Mouse (Mus musculus): ENCODE measurements around the gene Tgm2. TPM values are rescaled to one million over a fixed set of nuclear protein-coding genes. Genes with fewer than 3 reads are reported as not detected.

The Tgm2 gene
- polyA plus RNA-seq, 1 experiment from 2014 or later = 39.7 TPM

DNA sequence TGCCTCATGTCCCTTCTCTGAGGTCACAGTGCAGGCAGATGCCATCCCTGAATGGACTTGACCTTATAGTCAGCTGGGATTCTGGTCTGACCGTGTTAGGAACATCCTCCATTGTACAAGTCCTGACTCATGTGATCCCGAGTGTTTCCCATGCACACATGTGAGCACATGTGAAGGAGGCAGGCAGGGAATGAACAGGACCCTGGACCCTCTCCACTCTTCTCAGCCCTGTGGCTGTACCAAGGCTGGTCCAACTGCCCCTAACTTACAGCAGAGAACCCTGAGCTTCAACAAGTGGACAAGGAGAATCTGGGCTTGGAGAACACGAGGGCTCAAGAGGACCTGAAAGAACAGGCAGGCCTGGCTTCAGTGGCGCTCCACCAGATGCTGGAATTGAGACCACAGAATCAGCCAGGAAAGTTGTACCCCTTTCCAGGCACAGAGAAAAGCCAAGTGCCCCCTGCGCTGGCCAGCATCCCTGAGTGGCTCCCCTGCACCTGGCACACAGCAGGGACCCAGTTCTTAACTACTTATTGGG, 639 bp downstream of the Tgm2 start:
- ATAC-seq (replicated peaks; ENCODE audit: low FRiP score) = no peak; the same call in 1 of the 2 replicates

DNA sequence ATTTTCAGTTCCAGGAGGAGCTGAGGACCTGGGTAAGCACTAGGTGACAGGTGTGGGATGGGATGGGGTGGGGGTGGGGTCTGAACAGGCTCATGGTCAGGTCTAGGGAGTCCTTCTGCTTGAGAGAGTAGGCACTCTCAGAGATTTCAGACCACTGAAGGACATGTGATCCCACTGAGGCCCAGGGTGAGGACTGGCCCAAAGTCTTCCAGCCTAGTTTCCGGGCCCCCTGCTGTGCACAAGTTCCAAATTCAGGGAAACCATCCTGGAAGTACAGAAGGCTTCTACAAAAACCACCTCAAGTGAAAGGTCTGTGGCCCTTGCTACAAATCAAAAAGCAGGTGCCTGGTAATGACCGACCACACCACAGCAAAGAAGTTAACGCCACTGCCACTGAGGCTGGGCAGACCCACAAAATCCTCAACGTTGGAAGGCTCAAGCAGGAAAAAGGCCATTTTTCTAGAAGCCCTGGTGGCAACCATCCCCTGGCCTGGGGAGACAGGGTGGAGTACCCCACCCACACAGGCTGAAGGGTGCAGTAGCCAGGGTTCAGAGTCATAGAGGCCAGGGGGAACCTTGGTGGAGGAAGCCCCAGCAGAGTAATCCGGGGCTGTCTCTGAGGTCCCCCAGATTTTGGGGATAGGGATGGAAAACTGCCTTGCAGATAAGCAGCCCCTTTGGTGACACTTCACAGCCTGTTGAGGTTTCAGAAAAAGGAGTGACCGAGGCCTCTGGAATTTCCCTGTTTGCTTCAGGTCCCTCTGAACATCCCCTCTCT, 1.3 kb downstream of the Tgm2 start:
- peak overlapping the region; percentile 55 for H3K4me3 ChIP-seq (replicated peaks)

More for the DNA sequence above, 639 bp downstream of the Tgm2 start:
- no peak overlapping the region for H3K27ac ChIP-seq
- no peaks in the 10 kb centered on the region for H3K36me3 ChIP-seq
- peak overlapping the region; percentile 55 for H3K4me3 ChIP-seq (replicated peaks)
- 0 out of 2 replicates have a peak, but pooled peaks cover 4% of the 10 kb centered on the region for H3K27me3 ChIP-seq
- H3K4me1 ChIP-seq = peaks cover 53% of the 10 kb centered on the region
- no peaks in the 10 kb centered on the region for H3K9me3 ChIP-seq (replicated peaks)
- H3K9ac ChIP-seq = peak overlapping the region; percentile 60
- 73% methylated on average over 5 of the region's 5 CpGs for whole genome bisulfite sequencing
- peak overlapping the region; percentile 86 for H3K4me2 ChIP-seq

DNA sequence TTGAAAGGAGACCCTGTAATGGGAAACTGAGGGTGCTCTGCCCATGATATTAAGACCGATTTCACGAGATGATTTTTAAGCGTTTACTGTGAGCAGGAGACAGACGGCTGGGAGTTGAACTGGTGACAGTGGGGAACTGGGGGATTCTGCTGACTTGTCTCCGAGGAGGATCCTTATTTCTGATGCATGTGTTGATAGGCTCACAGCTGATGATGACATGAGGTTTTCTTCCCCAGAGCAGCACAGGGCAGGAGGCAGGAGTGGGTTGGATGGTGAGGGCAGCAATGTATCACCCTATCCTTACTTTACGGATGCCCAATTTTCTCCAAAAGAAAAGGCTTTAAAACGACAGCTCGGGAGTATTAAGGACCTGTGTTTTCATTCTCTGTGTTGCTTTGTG, 2.0 kb downstream of the Tgm2 start:
- WGBS = 54% methylated on average over 8 of the region's 8 CpGs
- peak overlapping the region; percentile 86 for H3K4me2 ChIP-seq
- no peak overlapping the region for H3K4me3 ChIP-seq (replicated peaks)
- ATAC-seq (replicated peaks; ENCODE audit: low FRiP score) = no peak
- H3K9ac ChIP-seq = no peak overlapping the region
- 0 out of 2 replicates have a peak, but pooled peaks cover 4% of the 10 kb centered on the region for H3K27me3 ChIP-seq
- peaks cover 64% of the 10 kb centered on the region for H3K4me1 ChIP-seq
- H3K9me3 ChIP-seq (replicated peaks) = no peaks in the 10 kb centered on the region
- H3K27ac ChIP-seq = 0 out of 2 replicates have a peak overlapping the region, but pooled peaks have one; percentile 3
- no peaks in the 10 kb centered on the region for H3K36me3 ChIP-seq

More for the DNA sequence above, 1.3 kb downstream of the Tgm2 start:
- ATAC-seq (replicated peaks; ENCODE audit: low FRiP score) = no peak
- H3K27me3 ChIP-seq = 0 out of 2 replicates have a peak, but pooled peaks cover 4% of the 10 kb centered on the region
- peak overlapping the region; percentile 86 for H3K4me2 ChIP-seq
- no peak overlapping the region for H3K9ac ChIP-seq
- H3K27ac ChIP-seq = no peak overlapping the region
- no peaks in the 10 kb centered on the region for H3K9me3 ChIP-seq (replicated peaks)
- 85% methylated on average over 6 of the region's 6 CpGs for WGBS
- peaks cover 57% of the 10 kb centered on the region for H3K4me1 ChIP-seq
- H3K36me3 ChIP-seq = no peaks in the 10 kb centered on the region

DNA sequence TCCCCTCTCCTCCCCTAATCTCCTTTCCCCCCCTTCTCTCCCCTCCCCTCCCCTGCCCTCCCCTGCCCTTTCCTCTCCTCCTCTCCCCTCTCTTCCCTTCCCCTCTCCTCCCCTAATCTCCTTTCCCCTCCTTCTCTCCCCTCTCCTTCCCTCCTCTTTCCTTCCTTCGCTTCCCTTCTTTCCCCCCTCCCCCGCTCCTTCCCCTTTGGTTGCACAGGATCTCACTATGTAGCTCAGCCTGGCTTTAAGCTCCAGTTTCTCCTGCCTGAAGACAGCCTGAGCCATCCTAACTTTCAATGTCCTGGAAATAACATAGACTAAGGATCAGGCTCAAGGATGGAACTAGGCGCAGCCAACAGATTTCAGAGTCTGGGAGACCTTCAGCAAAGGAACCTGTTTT, 2.4 kb downstream of the Tgm2 start:
- ATAC-seq (replicated peaks; ENCODE audit: low FRiP score) = no peak
- 63% methylated on average over 3 of the region's 3 CpGs for WGBS
- H3K9me3 ChIP-seq (replicated peaks) = no peaks in the 10 kb centered on the region
- 0 out of 2 replicates have a peak, but pooled peaks cover 4% of the 10 kb centered on the region for H3K27me3 ChIP-seq
- H3K36me3 ChIP-seq = no peaks in the 10 kb centered on the region
- H3K27ac ChIP-seq = 0 out of 2 replicates have a peak overlapping the region, but pooled peaks have one; percentile 3
- peak overlapping the region; percentile 86; the same call in 1 of the 2 replicates for H3K4me2 ChIP-seq
- no peak overlapping the region for H3K4me3 ChIP-seq (replicated peaks)
- no peak overlapping the region for H3K9ac ChIP-seq
- H3K4me1 ChIP-seq = peaks cover 67% of the 10 kb centered on the region

DNA sequence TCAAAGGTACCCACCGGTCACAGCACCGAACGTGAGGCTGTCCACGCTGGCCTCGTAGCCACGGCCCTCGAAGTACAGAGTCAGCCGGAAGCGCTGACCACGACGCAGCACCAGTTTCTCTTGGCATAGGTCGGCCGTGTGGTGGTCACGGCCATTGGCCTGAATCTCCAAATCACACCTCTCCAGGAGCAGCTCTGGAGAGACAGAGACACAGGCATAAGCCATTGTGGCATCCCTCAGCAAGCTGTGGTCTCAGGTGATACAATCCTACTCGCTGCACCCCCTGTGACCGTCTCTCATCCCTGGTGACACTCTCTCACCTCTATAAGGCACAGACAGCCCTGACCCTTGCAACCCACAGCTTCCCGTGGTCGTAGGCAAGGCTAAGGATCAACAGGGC, 3.3 kb downstream of the Tgm2 start:
- ATAC-seq (replicated peaks; ENCODE audit: low FRiP score) = no peak
- H3K9me3 ChIP-seq (replicated peaks) = no peaks in the 10 kb centered on the region
- H3K4me1 ChIP-seq = peaks cover 67% of the 10 kb centered on the region
- 0 out of 2 replicates have a peak, but pooled peaks cover 4% of the 10 kb centered on the region for H3K27me3 ChIP-seq
- peak overlapping the region; percentile 18; the same call in 1 of the 2 replicates for H3K4me2 ChIP-seq
- H3K9ac ChIP-seq = no peak overlapping the region
- WGBS = 70% methylated on average over 18 of the region's 18 CpGs
- H3K27ac ChIP-seq = 0 out of 2 replicates have a peak overlapping the region, but pooled peaks have one; percentile 29
- H3K4me3 ChIP-seq (replicated peaks) = no peak overlapping the region
- no peaks in the 10 kb centered on the region for H3K36me3 ChIP-seq

DNA sequence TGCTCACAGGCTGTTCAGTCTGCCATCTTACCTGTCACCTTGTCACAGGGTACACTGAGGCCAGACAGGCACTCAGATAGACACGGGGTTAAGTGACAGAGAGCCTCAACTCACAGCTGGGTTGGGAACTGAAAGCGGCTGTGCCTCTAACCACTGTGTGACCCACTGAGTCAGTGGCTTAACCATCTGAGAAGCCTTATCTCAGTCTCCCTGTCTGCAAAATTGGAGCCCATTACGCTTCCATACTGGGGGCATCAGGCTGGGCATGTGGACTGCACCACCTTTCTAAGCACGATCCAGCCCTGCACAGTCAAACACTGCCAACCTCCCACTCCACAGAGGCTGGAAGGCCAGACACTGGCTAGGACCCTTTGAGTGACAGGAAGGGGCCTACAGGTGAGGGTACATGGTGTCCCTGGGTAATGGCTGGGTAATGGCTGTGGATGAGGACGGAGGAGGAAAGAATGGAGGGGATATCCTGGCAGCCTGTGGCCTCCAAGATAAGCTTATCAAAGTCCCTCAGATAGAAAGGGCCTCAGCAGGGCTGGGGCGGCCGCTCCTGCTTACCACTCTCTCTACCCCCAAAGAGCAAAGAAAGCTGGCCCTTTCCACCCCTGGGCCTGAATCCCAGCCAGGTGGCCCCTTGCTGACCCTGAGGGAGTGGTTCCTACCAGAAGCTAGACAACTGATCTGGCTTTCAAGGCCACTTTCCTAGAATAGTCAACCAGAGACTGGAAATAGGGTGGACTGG, 4.4 kb downstream of the Tgm2 start:
- H3K27ac ChIP-seq = 0 out of 2 replicates have a peak overlapping the region, but pooled peaks have one; percentile 9

DNA sequence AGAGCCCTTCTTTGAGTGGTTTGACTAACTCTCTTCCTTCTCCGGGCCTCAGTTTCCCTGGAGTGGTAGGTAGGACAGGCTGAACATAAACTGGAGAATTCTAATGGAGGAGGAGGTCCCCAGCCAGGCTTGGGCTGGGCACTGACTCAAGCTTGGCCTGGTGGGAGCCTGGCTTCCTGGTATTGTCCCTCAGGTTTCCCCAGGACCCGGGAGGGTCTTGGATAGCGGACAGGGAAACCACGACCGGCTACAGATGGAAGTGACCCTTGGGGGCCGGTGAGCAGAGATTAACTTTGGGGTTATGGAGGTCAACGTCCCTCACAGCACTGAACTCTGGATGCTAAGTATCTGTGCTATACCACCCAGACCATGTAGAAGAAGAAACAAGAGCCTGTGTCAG, 5.0 kb downstream of the Tgm2 start:
- H3K27ac ChIP-seq = 0 out of 2 replicates have a peak overlapping the region, but pooled peaks have one; percentile 9
- no peak overlapping the region for H3K9ac ChIP-seq
- peaks cover 73% of the 10 kb centered on the region for H3K4me1 ChIP-seq

More for the DNA sequence above, 4.4 kb downstream of the Tgm2 start:
- Histone ChIP-seq H3K4me2 (no peak overlapping the region), H3K36me3 (no peaks in the 10 kb centered on the region), H3K4me1 (peaks cover 72% of the 10 kb centered on the region), H3K27me3 (0 out of 2 replicates have a peak, but pooled peaks cover 4% of the 10 kb centered on the region), H3K9me3 (replicated peaks) (no peaks in the 10 kb centered on the region), H3K4me3 (replicated peaks) (no peak overlapping the region), H3K9ac (no peak overlapping the region)
- peak; percentile 26; the same call in 1 of the 2 replicates for ATAC-seq (replicated peaks; ENCODE audit: low FRiP score)
- WGBS = 78% methylated on average over 7 of the region's 7 CpGs

DNA sequence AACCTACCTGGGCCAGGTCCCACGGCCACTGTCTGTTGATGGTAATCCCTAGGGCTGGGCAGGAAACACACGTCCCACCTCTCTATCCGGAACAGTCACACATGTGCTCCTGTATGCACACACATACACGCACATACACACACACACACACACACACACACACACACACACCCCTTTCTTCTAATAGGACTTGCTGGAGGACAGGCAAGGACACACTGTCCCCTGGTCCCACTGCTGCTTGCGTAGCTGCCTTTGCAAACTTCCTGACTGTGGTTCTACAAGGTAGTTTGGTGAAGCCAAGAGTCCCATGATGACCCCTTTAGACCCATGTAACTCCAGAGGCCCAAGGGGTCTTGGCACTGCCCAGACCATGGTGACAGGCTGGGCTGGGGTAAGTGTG, 5.6 kb downstream of the Tgm2 start:
- no peak overlapping the region for H3K4me2 ChIP-seq
- peaks cover 73% of the 10 kb centered on the region for H3K4me1 ChIP-seq
- no peak for ATAC-seq (replicated peaks; ENCODE audit: low FRiP score)
- 80% methylated on average over 5 of the region's 5 CpGs for WGBS
- H3K4me3 ChIP-seq (replicated peaks) = no peak overlapping the region
- H3K27me3 ChIP-seq = 0 out of 2 replicates have a peak, but pooled peaks cover 4% of the 10 kb centered on the region
- H3K27ac ChIP-seq = no peak overlapping the region
- no peaks in the 10 kb centered on the region for H3K9me3 ChIP-seq (replicated peaks)
- no peaks in the 10 kb centered on the region for H3K36me3 ChIP-seq
- no peak overlapping the region for H3K9ac ChIP-seq

More for the DNA sequence above, 5.0 kb downstream of the Tgm2 start:
- 69% methylated on average over 7 of the region's 7 CpGs for WGBS
- Histone ChIP-seq H3K9me3 (replicated peaks) (no peaks in the 10 kb centered on the region), H3K4me3 (replicated peaks) (no peak overlapping the region), H3K4me2 (no peak overlapping the region), H3K27me3 (0 out of 2 replicates have a peak, but pooled peaks cover 4% of the 10 kb centered on the region), H3K36me3 (no peaks in the 10 kb centered on the region)
- no peak for ATAC-seq (replicated peaks; ENCODE audit: low FRiP score)

DNA sequence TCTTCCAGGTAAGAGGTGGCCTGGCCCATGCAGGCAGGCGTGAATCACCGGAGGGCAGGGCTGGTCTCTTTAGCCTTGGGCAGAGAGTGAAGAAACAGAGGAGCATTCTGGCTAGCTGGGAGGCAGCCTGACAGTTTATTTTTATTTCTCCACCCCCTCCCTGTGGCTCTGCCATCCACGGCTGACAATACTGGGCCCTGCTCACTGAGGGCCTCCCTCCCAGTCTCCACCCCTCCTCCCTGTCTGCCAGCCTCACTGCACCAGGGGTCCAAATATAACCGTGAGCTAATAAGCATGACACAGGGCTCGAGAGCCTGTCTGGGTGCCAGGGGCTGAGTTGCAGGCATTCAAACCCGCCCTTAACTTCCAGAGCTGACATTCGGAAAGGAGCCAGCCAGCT, 6.6 kb downstream of the Tgm2 start:
- no peak overlapping the region for H3K4me2 ChIP-seq
- no peaks in the 10 kb centered on the region for H3K36me3 ChIP-seq
- H3K4me3 ChIP-seq (replicated peaks) = no peak overlapping the region
- ATAC-seq (replicated peaks; ENCODE audit: low FRiP score) = no peak
- peak overlapping the region; percentile 45; the same call in 1 of the 2 replicates for H3K27ac ChIP-seq
- H3K4me1 ChIP-seq = peaks cover 63% of the 10 kb centered on the region
- H3K9ac ChIP-seq = no peak overlapping the region
- WGBS = 40% methylated on average over 7 of the region's 7 CpGs
- H3K27me3 ChIP-seq = no peaks in the 10 kb centered on the region
- no peaks in the 10 kb centered on the region for H3K9me3 ChIP-seq (replicated peaks)

DNA sequence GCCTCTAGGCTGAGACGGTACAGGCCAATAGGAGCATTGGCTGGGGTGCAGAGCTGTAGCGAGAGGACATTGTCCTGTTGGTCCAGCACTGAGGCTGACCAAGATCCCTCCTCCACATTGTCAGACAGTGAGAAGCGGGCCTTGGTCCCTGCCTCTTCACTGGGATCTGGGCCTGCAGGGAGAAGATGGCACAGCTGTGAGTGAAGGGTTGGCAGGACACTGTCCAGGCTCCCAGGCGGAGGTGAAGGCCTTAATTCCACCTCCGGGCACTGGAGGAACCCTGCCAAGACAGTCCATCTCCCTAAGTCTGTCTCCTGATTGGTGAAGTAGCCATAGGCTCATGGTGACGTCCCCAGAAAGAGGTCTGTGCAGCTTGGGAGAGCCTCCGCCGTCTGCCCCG, 7.5 kb downstream of the Tgm2 start:
- no peak for ATAC-seq (replicated peaks; ENCODE audit: low FRiP score)
- H3K9me3 ChIP-seq (replicated peaks) = no peaks in the 10 kb centered on the region
- no peak overlapping the region for H3K4me2 ChIP-seq
- peaks cover 55% of the 10 kb centered on the region for H3K4me1 ChIP-seq
- H3K9ac ChIP-seq = no peak overlapping the region
- WGBS = 95% methylated on average over 9 of the region's 9 CpGs
- H3K4me3 ChIP-seq (replicated peaks) = no peak overlapping the region
- peaks cover 6% of the 10 kb centered on the region; the same call in 1 of the 2 replicates for H3K36me3 ChIP-seq
- H3K27ac ChIP-seq = no peak overlapping the region
- H3K27me3 ChIP-seq = no peaks in the 10 kb centered on the region

DNA sequence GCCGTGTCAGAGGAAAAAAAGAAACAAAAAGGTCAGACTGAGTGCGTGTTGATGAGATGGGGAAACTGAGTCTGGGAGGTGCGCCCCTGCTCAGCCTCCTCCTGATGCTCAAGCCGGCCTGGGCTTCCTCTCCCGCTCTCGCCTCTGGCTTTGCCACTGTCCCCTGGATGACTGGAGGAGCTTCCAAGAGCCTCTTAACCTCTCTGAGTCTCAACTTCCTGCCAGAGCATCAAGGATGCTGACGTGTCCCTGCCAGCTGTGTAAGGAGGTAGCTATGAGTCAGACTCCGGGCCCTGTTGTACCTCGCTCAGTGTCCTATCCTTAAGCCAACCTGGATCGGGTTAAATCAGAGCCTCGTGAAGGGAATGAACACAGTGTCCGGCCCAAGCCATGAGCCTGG, 8.5 kb downstream of the Tgm2 start:
- Histone ChIP-seq H3K27me3 (no peaks in the 10 kb centered on the region), H3K9me3 (replicated peaks) (no peaks in the 10 kb centered on the region), H3K4me2 (no peak overlapping the region), H3K4me1 (peaks cover 47% of the 10 kb centered on the region), H3K36me3 (peaks cover 7% of the 10 kb centered on the region; the same call in 1 of the 2 replicates), H3K27ac (no peak overlapping the region), H3K9ac (no peak overlapping the region), H3K4me3 (replicated peaks) (no peak overlapping the region)
- no peak for ATAC-seq (replicated peaks; ENCODE audit: low FRiP score)
- WGBS = 75% methylated on average over 12 of the region's 12 CpGs

All from kidney, embryonic 15.5 days (tissue).